Mouse (Mus musculus) midbrain, embryonic 15.5 days (tissue): ENCODE measurements around the gene Nt5c1a. TPM values are rescaled to one million over a fixed set of nuclear protein-coding genes. Genes with fewer than 3 reads are reported as not detected.

Experiments used
- ATAC-seq: fragments of 200-750 bp; cut with Nextera tagmentation; replicated peaks from 2 replicates; pipeline ENCODE4 v1.8.0; 2017; ENCODE audit warnings: moderate TSS enrichment
- H3K27ac ChIP-seq: fragments of 300-500 bp; sonication (generic); 2 replicates; pipeline ENCODE4 v1.5.1; 2015; ENCODE audit warnings: mild to moderate bottlenecking, inconsistent platforms
- H3K27me3 ChIP-seq: fragments of 300-500 bp; sonication (generic); replicated peaks from 2 replicates; pipeline ENCODE4 v1.6.1; 2015; ENCODE audit warnings: inconsistent platforms
- H3K36me3 ChIP-seq: fragments of 300-500 bp; sonication (generic); replicated peaks from 2 replicates; pipeline ENCODE4 v1.6.1; 2015; ENCODE audit warnings: inconsistent platforms
- H3K4me1 ChIP-seq: fragments of 300-500 bp; sonication (generic); 2 replicates; pipeline ENCODE4 v1.6.1; 2015; ENCODE audit warnings: inconsistent platforms
- H3K4me2 ChIP-seq: fragments of 300-500 bp; sonication (generic); 2 replicates; pipeline ENCODE4 v1.6.1; 2015; ENCODE audit warnings: inconsistent platforms, mild to moderate bottlenecking, moderate library complexity
- H3K4me3 ChIP-seq: fragments of 300-500 bp; sonication (generic); 2 replicates; pipeline ENCODE4 v1.5.1; 2015; ENCODE audit warnings: mild to moderate bottlenecking, inconsistent platforms
- H3K9ac ChIP-seq: fragments of 300-500 bp; sonication (generic); 2 replicates; pipeline ENCODE4 v1.6.1; 2015; ENCODE audit warnings: mild to moderate bottlenecking, inconsistent platforms
- H3K9me3 ChIP-seq: fragments of 300-500 bp; sonication (generic); 2 replicates; pipeline ENCODE4 v1.6.1; 2016; ENCODE audit warnings: inconsistent platforms
- whole genome bisulfite sequencing: fragments of 180-500 bp; shearing (Covaris S2); methylation state at CpG from one replicate; pipeline ENCODE4 v1.1.7; 2015; ENCODE audit warnings: mixed read lengths; 5-methylcytosine and 5-hydroxymethylcytosine counted together
- polyA plus RNA-seq: library from polyadenylated mRNA; unstranded; fragments of >200 nt; fragmentation: Nextera tagmentation; extraction: Ambion mirVana; gene quantifications from 2 replicates; pipeline ENCODE4 v1.2.1, GENCODE M21; 2015

Nt5c1a gene
- polyA plus RNA-seq, 1 experiment from 2014 or later, result not detected

DNA sequence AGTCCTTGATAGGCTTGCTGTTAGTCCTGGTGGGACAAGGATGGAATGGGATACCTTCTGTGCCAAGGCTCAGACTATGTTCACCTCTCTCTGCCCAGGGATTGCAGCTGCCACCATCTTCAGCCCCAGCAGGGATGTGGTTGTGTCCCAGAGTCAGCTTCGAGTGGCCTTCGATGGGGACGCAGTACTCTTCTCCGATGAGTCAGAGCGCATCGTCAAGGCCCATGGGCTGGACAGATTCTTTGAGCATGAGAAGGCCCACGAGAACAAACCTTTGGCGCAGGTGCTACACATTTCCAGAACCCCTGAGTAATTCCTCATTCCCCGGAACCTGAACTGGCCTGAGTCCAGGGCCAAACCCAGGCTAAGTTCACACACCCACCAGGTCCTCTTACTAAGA lies 12.7 kb downstream of the Nt5c1a start:
- no peaks in the 10 kb centered on the region for H3K36me3 ChIP-seq
- no peak overlapping the region for H3K4me3 ChIP-seq
- no peak overlapping the region for H3K4me2 ChIP-seq
- H3K4me1 ChIP-seq, result peaks cover 16% of the 10 kb centered on the region
- H3K27ac ChIP-seq, result no peak overlapping the region
- WGBS, result 95% methylated on average over 9 of the region's 9 CpGs
- no peaks in the 10 kb centered on the region for H3K27me3 ChIP-seq
- H3K9me3 ChIP-seq, result no peaks in the 10 kb centered on the region
- no peak overlapping the region for H3K9ac ChIP-seq
- no peak for ATAC-seq

DNA sequence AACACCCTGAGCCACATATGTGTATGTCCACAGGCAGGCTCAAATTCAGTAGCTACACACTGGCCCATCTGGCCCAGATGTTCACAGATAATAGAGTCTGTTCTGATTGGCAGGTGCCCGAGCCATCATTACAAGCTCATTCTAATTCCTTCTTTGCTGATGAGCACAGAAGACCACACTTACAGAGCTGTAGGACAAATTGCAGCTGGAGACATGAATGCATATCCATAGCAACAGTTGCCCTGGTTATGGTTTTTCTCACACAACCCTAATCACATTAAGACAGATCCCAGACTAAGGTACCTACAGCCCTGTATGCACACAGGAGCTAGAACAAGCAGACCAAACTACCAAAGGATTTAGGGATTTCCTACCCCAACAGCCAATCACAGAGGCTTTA lies 14.1 kb downstream of the Nt5c1a start:
- peaks cover 16% of the 10 kb centered on the region for H3K4me1 ChIP-seq
- H3K27me3 ChIP-seq, result no peaks in the 10 kb centered on the region
- H3K4me3 ChIP-seq, result no peak overlapping the region
- H3K27ac ChIP-seq, result peak overlapping the region; percentile 52; the same call in 1 of the 2 replicates
- ATAC-seq, result peak; percentile 50; the same call in 1 of the 2 replicates
- H3K4me2 ChIP-seq, result no peak overlapping the region
- H3K9me3 ChIP-seq, result no peaks in the 10 kb centered on the region
- no peak overlapping the region for H3K9ac ChIP-seq
- H3K36me3 ChIP-seq, result no peaks in the 10 kb centered on the region
- 30% methylated on average over 1 of the region's 1 CpGs for WGBS

DNA sequence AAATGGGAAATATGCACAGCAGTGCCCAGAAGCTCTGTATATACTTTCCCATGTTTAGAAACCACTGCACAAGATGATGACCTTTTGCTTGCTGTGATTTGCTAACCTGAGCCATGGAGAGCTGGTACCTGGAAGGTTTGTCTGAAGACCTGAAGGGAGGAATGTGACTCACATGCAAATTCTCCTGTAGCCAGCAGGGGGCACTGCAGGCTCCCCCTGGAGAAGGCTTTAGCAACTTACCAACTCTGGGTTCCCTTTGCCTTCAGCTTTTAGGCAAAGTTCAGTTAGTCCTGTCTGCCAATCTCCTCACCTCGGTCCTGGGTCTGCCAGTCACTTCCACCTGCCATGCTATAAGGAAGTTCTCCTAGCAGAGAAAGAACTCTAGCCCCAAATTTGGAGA lies 15.5 kb downstream of the Nt5c1a start:
- no peaks in the 10 kb centered on the region for H3K9me3 ChIP-seq
- H3K4me3 ChIP-seq, result no peak overlapping the region
- no peak overlapping the region for H3K27ac ChIP-seq
- no peaks in the 10 kb centered on the region for H3K27me3 ChIP-seq
- H3K9ac ChIP-seq, result no peak overlapping the region
- 29% methylated on average over 1 of the region's 1 CpGs for WGBS
- no peak overlapping the region for H3K4me2 ChIP-seq
- no peak for ATAC-seq
- H3K36me3 ChIP-seq, result no peaks in the 10 kb centered on the region
- peaks cover 16% of the 10 kb centered on the region for H3K4me1 ChIP-seq

DNA sequence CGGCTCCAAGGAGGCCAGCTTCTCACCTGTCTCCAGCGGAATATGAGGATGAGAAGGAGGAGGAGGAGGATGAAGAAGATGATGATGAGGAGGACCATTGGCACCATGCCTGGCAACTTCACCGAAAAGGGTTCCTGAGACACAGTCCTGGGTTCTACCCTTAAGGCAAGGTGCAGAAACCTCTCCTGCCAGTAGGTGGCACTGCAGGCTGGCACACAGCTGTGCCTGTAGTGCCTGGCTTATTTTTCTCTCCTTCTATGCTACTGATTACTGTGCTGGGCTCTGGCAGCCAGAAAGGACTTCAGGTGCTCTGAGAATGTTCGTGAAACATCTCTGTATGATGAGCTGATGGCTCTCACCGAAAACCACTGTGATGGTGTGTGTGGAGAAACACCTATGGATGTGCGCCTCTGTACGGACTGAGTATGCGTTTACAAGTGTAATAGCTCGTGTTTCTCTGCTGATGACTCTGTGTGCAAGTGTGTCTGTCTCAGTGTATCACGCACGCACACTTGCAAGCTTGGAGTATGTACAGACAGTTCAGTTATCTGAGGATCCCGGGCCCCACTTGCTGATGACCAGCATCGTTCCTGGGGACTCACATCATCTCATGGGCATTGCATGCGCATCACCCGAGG lies 18.5 kb downstream of the Nt5c1a start:
- no peaks in the 10 kb centered on the region for H3K9me3 ChIP-seq
- 72% methylated on average over 15 of the region's 15 CpGs for WGBS
- no peak overlapping the region for H3K9ac ChIP-seq
- H3K4me3 ChIP-seq, result no peak overlapping the region
- H3K27me3 ChIP-seq, result no peaks in the 10 kb centered on the region
- peak; percentile 80 for ATAC-seq
- no peak overlapping the region for H3K27ac ChIP-seq
- no peaks in the 10 kb centered on the region for H3K36me3 ChIP-seq
- no peak overlapping the region for H3K4me2 ChIP-seq
- H3K4me1 ChIP-seq, result peaks cover 7% of the 10 kb centered on the region

DNA sequence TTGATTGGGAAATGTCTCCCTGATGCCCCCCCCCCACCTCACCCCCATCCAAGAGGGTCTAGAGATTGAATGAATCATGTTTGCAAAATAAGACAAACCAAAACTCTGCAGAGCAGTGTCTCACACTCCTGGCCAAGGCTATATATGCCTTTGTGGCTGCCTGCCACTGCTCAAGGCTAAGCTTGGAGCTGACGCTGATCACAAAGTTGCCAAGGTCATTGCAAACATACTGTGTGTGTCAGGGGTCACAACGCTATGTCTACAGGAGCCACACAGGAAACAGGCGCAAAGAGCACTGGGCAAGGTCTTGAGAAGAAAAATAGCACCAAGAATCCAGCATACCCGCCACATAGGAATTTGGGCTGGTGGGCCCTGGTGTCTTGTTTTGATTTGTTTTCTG lies 19.3 kb downstream of the Nt5c1a start:
- H3K4me1 ChIP-seq, result no peaks in the 10 kb centered on the region
- no peak overlapping the region for H3K4me2 ChIP-seq
- no peaks in the 10 kb centered on the region for H3K36me3 ChIP-seq
- no peaks in the 10 kb centered on the region for H3K27me3 ChIP-seq
- ATAC-seq, result no peak
- no peak overlapping the region for H3K4me3 ChIP-seq
- 89% methylated on average over 4 of the region's 4 CpGs for WGBS
- no peak overlapping the region for H3K9ac ChIP-seq
- no peak overlapping the region for H3K27ac ChIP-seq
- H3K9me3 ChIP-seq, result no peaks in the 10 kb centered on the region

DNA sequence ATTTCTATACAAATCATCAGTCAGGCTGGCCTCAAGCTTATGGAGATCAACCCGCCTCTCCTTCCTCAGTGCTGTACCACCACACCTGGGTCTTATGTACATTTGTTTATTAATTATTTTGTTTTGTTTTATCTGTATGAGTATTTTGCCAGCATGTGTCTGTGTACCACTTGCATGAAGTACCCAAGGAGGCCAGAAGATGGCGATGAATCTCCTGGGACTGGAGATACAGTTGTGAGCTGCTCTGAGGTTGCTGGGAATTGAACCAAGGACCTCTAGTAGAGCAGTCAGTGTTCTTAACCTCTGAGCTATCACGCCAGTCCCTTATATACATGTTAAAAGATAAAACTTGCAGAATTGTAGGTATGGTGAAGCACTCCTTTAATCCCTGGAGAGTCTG lies 22.0 kb downstream of the Nt5c1a start:
- H3K9me3 ChIP-seq, result no peaks in the 10 kb centered on the region
- no peak for ATAC-seq
- H3K9ac ChIP-seq, result no peak overlapping the region
- 51% methylated on average over 3 of the region's 3 CpGs for WGBS
- no peak overlapping the region for H3K4me3 ChIP-seq
- H3K27me3 ChIP-seq, result no peaks in the 10 kb centered on the region
- no peaks in the 10 kb centered on the region for H3K4me1 ChIP-seq
- H3K27ac ChIP-seq, result no peak overlapping the region
- H3K36me3 ChIP-seq, result no peaks in the 10 kb centered on the region
- H3K4me2 ChIP-seq, result no peak overlapping the region

DNA sequence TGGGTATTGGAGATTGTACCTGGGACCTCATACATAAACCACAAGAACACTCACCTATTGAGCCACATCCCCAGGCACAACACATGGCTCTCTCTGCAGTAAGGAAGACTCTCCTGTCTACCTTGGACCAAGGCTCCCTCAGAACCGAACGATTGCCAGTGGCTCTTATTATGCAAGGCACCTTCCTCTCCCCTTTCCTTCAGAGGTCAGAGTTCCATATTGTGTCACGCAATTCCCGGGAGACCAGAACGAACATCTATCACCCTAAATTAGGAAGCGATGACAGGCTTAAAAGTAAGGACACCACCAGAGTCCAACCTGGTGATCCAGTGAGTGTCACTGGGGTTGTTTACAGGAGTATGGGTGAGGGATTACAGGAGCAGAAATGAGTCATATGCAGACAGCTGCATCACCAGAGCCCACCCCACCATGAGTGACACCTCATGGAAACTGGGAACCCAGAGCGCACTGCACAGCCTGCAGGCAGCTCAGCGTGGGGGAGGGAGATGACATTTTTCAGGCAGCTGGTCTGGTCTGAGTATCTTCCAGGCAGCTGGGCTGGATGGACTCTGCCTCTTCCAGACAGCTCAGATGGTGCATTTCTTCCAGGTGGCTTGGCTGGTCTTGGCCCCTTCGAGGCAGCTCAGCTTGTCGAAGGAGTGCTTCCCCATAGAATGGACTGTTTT lies 24.6 kb downstream of the Nt5c1a start:
- Histone ChIP-seq H3K36me3 (no peaks in the 10 kb centered on the region), H3K9ac (no peak overlapping the region), H3K4me3 (no peak overlapping the region), H3K9me3 (no peaks in the 10 kb centered on the region), H3K27ac (no peak overlapping the region), H3K27me3 (no peaks in the 10 kb centered on the region), H3K4me2 (no peak overlapping the region), H3K4me1 (no peaks in the 10 kb centered on the region)
- ATAC-seq, result no peak
- WGBS, result 84% methylated on average over 10 of the region's 10 CpGs

DNA sequence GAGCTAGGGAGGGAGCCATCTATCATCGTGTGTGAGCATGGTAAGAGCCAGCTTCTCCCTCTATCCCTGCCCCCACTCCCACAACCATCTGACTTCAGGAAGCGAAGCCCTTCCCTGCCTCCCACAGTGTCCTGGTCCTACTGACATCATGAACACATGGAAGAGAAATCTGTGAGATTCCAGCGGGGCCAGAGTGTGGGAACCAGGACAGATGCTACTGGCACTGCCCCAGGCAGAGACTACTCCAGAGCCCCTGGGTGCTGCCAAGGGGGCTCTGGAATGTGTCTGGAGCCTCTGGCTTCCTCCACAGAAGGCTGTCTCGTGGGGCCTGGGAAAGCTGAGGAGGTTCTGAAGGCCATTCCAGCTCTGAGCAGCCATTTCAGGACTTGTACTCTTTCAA lies 26.4 kb downstream of the Nt5c1a start:
- Histone ChIP-seq H3K4me3 (no peak overlapping the region), H3K9me3 (no peaks in the 10 kb centered on the region), H3K9ac (no peak overlapping the region), H3K27ac (no peak overlapping the region), H3K4me2 (no peak overlapping the region), H3K27me3 (peaks cover 8% of the 10 kb centered on the region), H3K4me1 (no peaks in the 10 kb centered on the region), H3K36me3 (no peaks in the 10 kb centered on the region)
- no peak for ATAC-seq
- WGBS, result 66% methylated on average over 4 of the region's 4 CpGs

DNA sequence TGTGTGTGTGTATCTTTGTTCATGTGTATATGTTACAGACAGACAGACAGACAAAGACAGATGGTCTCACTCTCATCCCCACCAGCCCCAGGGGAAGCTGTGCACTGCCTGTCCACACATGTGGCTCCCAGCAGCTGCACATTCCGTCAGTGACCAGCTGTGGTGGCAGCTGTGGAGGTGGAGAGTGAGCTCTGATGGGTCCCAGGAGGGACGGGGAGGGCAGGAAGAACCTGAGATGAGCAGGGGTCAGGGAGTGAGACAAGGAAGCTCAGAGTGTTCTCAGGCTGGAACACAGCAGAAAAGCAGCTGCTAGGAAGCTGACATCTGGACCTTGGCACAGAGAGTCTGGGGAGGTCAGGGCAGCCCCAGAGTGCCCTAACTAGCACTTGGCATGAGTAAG lies 27.0 kb downstream of the Nt5c1a start:
- peaks cover 13% of the 10 kb centered on the region for H3K27me3 ChIP-seq
- H3K4me2 ChIP-seq, result no peak overlapping the region
- no peaks in the 10 kb centered on the region for H3K4me1 ChIP-seq
- H3K36me3 ChIP-seq, result no peaks in the 10 kb centered on the region
- WGBS, result 59% methylated on average over 2 of the region's 2 CpGs
- no peak overlapping the region for H3K4me3 ChIP-seq
- H3K9me3 ChIP-seq, result no peaks in the 10 kb centered on the region
- H3K9ac ChIP-seq, result no peak overlapping the region
- no peak for ATAC-seq
- no peak overlapping the region for H3K27ac ChIP-seq

DNA sequence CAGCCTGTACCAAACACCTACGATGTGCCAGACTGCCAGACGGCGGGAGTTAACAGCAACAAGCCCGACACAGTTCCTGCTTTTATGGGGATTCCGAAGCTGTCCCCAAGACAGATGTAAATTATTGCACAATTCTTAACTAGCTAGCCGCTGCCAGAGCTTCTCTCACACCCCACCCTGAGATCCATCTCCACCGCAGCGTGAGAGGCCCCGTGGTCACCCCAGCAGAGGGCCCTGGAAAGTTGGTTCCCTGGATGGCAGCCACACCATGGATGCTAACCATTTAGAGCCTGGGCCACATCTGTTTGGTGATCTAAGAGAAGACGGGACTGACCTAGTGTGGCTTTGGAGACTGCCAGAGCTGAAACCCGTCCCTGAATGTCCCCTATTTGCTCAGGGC lies 27.9 kb downstream of the Nt5c1a start:
- no peak overlapping the region for H3K4me2 ChIP-seq
- H3K27ac ChIP-seq, result no peak overlapping the region
- no peak for ATAC-seq
- WGBS, result 89% methylated on average over 11 of the region's 11 CpGs
- no peak overlapping the region for H3K4me3 ChIP-seq
- H3K27me3 ChIP-seq, result peaks cover 22% of the 10 kb centered on the region
- H3K4me1 ChIP-seq, result peaks cover 6% of the 10 kb centered on the region
- H3K36me3 ChIP-seq, result no peaks in the 10 kb centered on the region
- no peaks in the 10 kb centered on the region for H3K9me3 ChIP-seq
- H3K9ac ChIP-seq, result no peak overlapping the region

DNA sequence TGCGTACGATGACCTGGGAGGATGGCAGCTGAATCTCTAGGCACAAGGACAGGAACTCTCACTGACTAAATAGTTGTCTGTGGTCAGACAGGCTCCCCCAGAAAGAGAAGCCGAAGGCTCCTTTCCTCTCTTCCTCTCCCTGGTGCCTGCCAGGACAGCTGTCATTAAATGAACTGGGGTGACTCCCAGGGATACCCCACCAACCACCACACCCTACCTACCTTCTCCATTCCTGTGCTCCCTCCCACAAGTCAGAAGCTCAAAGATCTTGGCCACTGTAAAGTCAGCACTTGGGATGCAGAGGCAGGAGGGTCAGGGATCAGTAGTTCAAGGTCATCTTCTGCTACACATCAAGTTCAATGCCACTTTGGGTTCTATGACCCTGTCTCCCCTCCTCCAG lies 31.5 kb downstream of the Nt5c1a start:
- Histone ChIP-seq H3K4me3 (no peak overlapping the region), H3K9me3 (no peaks in the 10 kb centered on the region), H3K27ac (no peak overlapping the region), H3K36me3 (no peaks in the 10 kb centered on the region), H3K27me3 (peaks cover 31% of the 10 kb centered on the region), H3K9ac (no peak overlapping the region), H3K4me1 (peaks cover 6% of the 10 kb centered on the region), H3K4me2 (no peak overlapping the region)
- ATAC-seq, result no peak
- 67% methylated on average over 3 of the region's 3 CpGs for WGBS

DNA sequence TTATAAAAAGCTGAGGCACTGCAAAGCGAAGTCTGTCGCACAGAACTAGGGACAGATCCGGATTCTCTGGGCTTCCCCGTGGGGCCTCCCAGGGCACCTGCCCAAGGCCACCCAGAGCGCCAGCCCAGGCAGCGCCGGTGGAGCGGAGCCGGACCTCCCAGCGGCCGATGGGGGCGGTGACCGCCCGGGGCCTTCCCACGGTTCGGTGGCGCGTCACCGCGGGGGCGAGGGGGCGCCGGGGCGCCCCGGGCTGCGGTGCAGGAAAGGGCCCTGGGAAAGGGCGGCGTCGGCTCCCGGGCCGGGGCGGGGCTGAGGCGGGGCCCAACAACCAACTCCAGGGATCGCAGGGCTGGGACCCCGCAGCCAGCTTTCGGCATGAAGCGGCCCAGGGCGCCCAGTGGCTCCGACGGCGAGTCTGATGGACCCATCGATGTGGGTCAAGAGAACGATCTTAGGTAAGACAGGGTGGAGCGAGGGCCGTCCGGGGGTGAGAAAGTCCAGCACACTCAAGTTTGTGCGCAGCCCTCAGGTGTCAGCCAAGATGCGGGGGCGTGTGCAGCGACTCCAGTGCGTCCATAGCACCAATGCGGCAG lies 32.3 kb downstream of the Nt5c1a start, which contains the start of gene Heyl:
Heyl (plus strand) TSS at position 65 of the 593 bp plus-strand sequence.
- Histone ChIP-seq H3K9me3 (no peaks in the 10 kb centered on the region), H3K27ac (no peak within 1 kb of the TSS), H3K36me3 (no peaks in the 10 kb centered on the region), H3K4me3 (peak within 1 kb of the TSS; percentile 30), H3K4me1 (peaks cover 6% of the 10 kb centered on the region), H3K27me3 (peaks cover 37% of the 10 kb centered on the region), H3K4me2 (peak within 1 kb of the TSS; percentile 60), H3K9ac (no peak within 1 kb of the TSS)
- ATAC-seq, result no peak; the same call in 1 of the 2 replicates
- 2% methylated on average over 45 of the region's 52 CpGs for WGBS
